Mouse (Mus musculus) lung, embryonic 16.5 days (tissue): ENCODE data around the gene Ccdc71. TPM values are rescaled to one million over a fixed set of nuclear protein-coding genes. Genes with fewer than 3 reads are reported as not detected.

Experiments used
- ATAC-seq: fragments of 200-750 bp; cut with Nextera tagmentation; 2 replicates; pipeline ENCODE4 v1.8.0; 2017; ENCODE audit warnings: low read depth, mild to moderate bottlenecking, moderate library complexity
- H3K27ac ChIP-seq: fragments of 300-500 bp; sonication (generic); 2 replicates; pipeline ENCODE4 v1.5.1; 2014; ENCODE audit warnings: mild to moderate bottlenecking, control low read depth, low read length
- H3K27me3 ChIP-seq: fragments of 300-500 bp; sonication (generic); 2 replicates; pipeline ENCODE4 v1.6.1; 2014; ENCODE audit warnings: low read depth, low read length, mixed read lengths; ENCODE audit not compliant: control insufficient read depth, insufficient read depth
- H3K36me3 ChIP-seq: fragments of 300-500 bp; sonication (generic); 2 replicates; pipeline ENCODE4 v1.6.1; 2014; ENCODE audit warnings: low read length; ENCODE audit not compliant: control insufficient read depth, insufficient read depth
- H3K4me1 ChIP-seq: fragments of 300-500 bp; sonication (generic); replicated peaks from 2 replicates; pipeline ENCODE4 v1.6.1; 2014; ENCODE audit warnings: low read length, mixed read lengths; ENCODE audit not compliant: control insufficient read depth, insufficient read depth
- H3K4me2 ChIP-seq: fragments of 300-500 bp; sonication (generic); 2 replicates; pipeline ENCODE4 v1.6.1; 2014; ENCODE audit warnings: low read depth, low read length, control low read depth
- H3K4me3 ChIP-seq: fragments of 300-500 bp; sonication (generic); 2 replicates; pipeline ENCODE4 v1.5.1; 2014; ENCODE audit warnings: mild to moderate bottlenecking, low read length, control low read depth
- H3K9ac ChIP-seq: fragments of 300-500 bp; sonication (generic); 2 replicates; pipeline ENCODE4 v1.6.1; 2014; ENCODE audit warnings: low read length, control low read depth
- H3K9me3 ChIP-seq: fragments of 300-500 bp; sonication (generic); 2 replicates; pipeline ENCODE4 v1.6.1; 2016; ENCODE audit warnings: low read length; ENCODE audit not compliant: control insufficient read depth
- WGBS: fragments of 180-500 bp; shearing (Covaris S2); extraction: QIAGEN DNeasy Blood & Tissue Kit; methylation state at CpG from one replicate; pipeline ENCODE4 v1.1.7; 2014; 5-methylcytosine and 5-hydroxymethylcytosine counted together
- polyA plus RNA-seq: library from polyadenylated mRNA; unstranded; fragments of >200 nt; fragmentation: Nextera tagmentation; extraction: Ambion mirVana; gene quantifications from 2 replicates; pipeline ENCODE4 v1.2.1, GENCODE M21; 2015

Gene Ccdc71
- polyA plus RNA-seq, 1 experiment from 2014 or later = 58.0 TPM

DNA sequence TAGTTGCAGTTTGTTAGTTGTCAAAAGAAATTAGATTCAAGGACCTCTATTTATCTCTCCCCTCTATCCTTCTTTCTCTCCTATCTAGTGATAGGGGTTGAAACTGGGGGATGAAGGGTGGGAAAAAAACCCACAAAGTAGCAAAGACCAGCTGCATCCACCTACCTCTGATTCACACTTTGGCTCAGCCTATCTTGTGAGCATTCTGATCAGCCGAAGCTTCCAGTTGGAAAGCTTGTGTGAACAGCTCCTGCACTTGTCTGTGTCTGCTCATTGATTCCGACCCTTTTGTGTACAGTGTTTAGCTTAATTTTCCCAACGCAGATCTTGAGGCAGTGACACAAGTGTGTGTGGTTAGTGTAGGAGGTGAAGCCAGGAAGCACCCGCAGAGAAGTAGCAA, 6.9 kb upstream of the Ccdc71 start:
- Histone ChIP-seq H3K4me1 (peaks cover 28% of the 10 kb centered on the region), H3K4me3 (no peak overlapping the region; the same call in 1 of the 2 replicates), H3K9me3 (no peaks in the 10 kb centered on the region), H3K27ac (0 out of 2 replicates have a peak overlapping the region, but pooled peaks have one; percentile 10), H3K9ac (no peak overlapping the region; the same call in 1 of the 2 replicates), H3K27me3 (no peaks in the 10 kb centered on the region), H3K4me2 (peak overlapping the region; percentile 88), H3K36me3 (peaks cover 1% of the 10 kb centered on the region)
- ATAC-seq = no peak
- 68% methylated on average over 4 of the region's 4 CpGs for WGBS

DNA sequence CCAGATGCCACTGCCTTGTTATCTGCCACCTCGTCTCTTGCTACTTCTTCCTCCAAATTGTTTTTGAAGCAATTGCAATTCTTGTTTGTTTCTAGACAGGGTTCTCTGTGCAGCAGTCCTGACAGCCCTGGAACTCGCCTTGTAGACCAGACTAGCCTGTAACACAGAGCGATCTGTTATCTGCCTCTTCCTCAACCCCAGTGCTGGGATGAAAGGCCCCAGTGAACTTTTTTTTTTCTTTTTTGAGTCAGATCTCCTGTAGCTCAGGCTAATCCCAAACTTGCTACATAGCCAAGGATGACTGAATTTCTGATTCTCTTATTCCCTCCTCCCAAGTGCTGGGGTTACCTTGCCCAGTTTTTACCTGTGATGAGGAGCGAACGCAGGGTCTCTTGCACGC, 5.9 kb upstream of the Ccdc71 start:
- Histone ChIP-seq H3K27ac (no peak overlapping the region), H3K4me2 (no peak overlapping the region), H3K4me1 (peaks cover 27% of the 10 kb centered on the region), H3K4me3 (no peak overlapping the region), H3K9ac (no peak overlapping the region), H3K27me3 (no peaks in the 10 kb centered on the region), H3K9me3 (no peaks in the 10 kb centered on the region), H3K36me3 (peaks cover 2% of the 10 kb centered on the region; the same call in 1 of the 2 replicates)
- 83% methylated on average over 6 of the region's 6 CpGs for WGBS
- ATAC-seq = no peak

GRCm38 (mm10) chr9:108455747-108456571, 4.4 kb upstream of the Ccdc71 start:
- peaks cover 17% of the 10 kb centered on the region for H3K4me1 ChIP-seq
- WGBS = 63% methylated on average over 12 of the region's 12 CpGs
- H3K27me3 ChIP-seq = no peaks in the 10 kb centered on the region
- H3K4me2 ChIP-seq = no peak overlapping the region
- no peak overlapping the region for H3K27ac ChIP-seq
- H3K9ac ChIP-seq = no peak overlapping the region
- ATAC-seq = no peak
- H3K36me3 ChIP-seq = peaks cover 2% of the 10 kb centered on the region; the same call in 1 of the 2 replicates
- H3K9me3 ChIP-seq = no peaks in the 10 kb centered on the region
- H3K4me3 ChIP-seq = no peak overlapping the region

DNA sequence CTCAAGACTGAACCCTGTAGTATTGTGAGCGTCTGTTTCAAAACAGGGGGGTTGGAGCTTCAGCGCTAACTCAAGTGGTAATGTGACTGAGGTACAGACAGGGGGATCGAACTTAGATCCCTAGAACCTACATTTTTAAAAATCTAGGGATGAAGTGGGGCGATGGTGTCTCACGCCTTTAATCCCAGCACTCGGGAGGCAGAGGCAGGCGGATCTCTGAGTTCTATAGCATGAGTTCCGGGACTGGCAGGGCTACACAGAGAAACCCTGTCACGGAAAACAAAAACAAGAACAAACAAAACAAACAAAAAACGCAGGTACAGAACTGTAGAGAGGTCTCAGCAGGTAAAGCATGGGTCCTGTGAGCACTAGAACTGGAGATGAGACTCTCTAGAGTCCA, 3.4 kb upstream of the Ccdc71 start:
- WGBS = 84% methylated on average over 10 of the region's 10 CpGs
- Histone ChIP-seq H3K36me3 (peaks cover 2% of the 10 kb centered on the region; the same call in 1 of the 2 replicates), H3K4me2 (no peak overlapping the region), H3K9ac (no peak overlapping the region), H3K27me3 (no peaks in the 10 kb centered on the region), H3K4me1 (peaks cover 20% of the 10 kb centered on the region), H3K4me3 (no peak overlapping the region), H3K9me3 (no peaks in the 10 kb centered on the region), H3K27ac (no peak overlapping the region)
- no peak for ATAC-seq

GRCm38 (mm10) chr9:108459939-108460318, 398 bp upstream of the Ccdc71 start:
- Histone ChIP-seq H3K4me2 (peak overlapping the region; percentile 84), H3K36me3 (peaks cover 14% of the 10 kb centered on the region), H3K27me3 (no peaks in the 10 kb centered on the region), H3K27ac (peak overlapping the region; percentile 97), H3K9me3 (no peaks in the 10 kb centered on the region), H3K4me1 (peaks cover 25% of the 10 kb centered on the region), H3K4me3 (peak overlapping the region; percentile 71), H3K9ac (peak overlapping the region; percentile 87)
- WGBS = 68% methylated on average over 1 of the region's 1 CpGs
- no peak for ATAC-seq

GRCm38 (mm10) chr9:108461181-108461631, 879 bp downstream of the Ccdc71 start, which contains the start of gene Klhdc8b:
Gene Klhdc8b, minus strand, starts transcription at chr9:108461581.
- Histone ChIP-seq H3K36me3 (peaks cover 20% of the 10 kb centered on the region), H3K9ac (peak within 1 kb of the TSS; percentile 87), H3K4me2 (peak within 1 kb of the TSS; percentile 84), H3K9me3 (no peaks in the 10 kb centered on the region), H3K4me3 (peak within 1 kb of the TSS; percentile 71), H3K27me3 (no peaks in the 10 kb centered on the region), H3K4me1 (peaks cover 25% of the 10 kb centered on the region), H3K27ac (peak within 1 kb of the TSS; percentile 97)
- peak; percentile 19 for ATAC-seq
- WGBS = 18% methylated on average over 11 of the region's 11 CpGs

DNA sequence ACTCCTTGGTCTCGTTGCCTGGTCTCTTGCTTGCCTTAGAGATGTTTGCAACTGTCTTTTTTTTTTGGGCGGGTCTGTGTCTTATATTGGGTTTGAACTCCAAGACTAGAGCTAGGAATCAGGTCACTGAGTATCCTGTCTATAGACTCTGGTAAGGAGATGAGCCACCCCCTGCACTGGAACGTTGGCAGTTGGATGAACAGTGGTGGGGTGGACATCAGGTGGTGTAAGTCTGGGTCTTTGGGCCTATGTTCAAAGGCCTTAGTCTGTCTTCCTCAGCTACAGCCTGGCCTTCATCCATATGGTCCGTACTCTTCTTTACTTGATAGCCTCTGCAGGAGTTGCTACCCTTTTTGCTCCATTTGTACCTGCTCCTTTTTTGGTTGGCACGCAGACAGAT, 1.3 kb downstream of the Ccdc71 start:
- H3K4me1 ChIP-seq = peaks cover 25% of the 10 kb centered on the region
- peaks cover 20% of the 10 kb centered on the region for H3K36me3 ChIP-seq
- 78% methylated on average over 5 of the region's 5 CpGs for WGBS
- peak overlapping the region; percentile 84 for H3K4me2 ChIP-seq
- no peaks in the 10 kb centered on the region for H3K27me3 ChIP-seq
- H3K9ac ChIP-seq = peak overlapping the region; percentile 87
- ATAC-seq = no peak
- H3K9me3 ChIP-seq = no peaks in the 10 kb centered on the region
- peak overlapping the region; percentile 97 for H3K27ac ChIP-seq
- H3K4me3 ChIP-seq = peak overlapping the region; percentile 71

DNA sequence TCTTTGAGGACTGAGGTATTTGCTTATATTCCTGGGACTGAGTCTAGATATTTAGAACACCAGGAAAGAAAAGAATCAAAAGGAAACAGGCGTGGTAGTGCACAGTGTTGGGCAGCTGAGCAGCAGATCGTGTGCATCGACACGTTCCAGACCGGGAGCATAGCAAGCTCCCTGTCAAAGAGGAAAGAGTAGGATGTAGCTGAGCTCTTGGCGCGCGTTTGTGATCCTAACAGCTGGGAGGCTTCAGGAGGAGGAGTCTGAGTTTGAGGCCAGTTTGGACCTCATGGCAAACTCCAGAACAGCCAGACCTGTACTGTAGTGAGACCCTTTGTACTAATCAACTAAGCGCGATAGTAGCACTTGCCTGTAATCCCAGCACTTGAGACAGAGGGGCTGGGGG, 1.9 kb downstream of the Ccdc71 start:
- Histone ChIP-seq H3K9me3 (no peaks in the 10 kb centered on the region), H3K27me3 (no peaks in the 10 kb centered on the region), H3K4me1 (peaks cover 25% of the 10 kb centered on the region), H3K4me3 (peak overlapping the region; percentile 71), H3K4me2 (peak overlapping the region; percentile 84), H3K9ac (peak overlapping the region; percentile 87), H3K36me3 (peaks cover 24% of the 10 kb centered on the region), H3K27ac (peak overlapping the region; percentile 97)
- 53% methylated on average over 10 of the region's 10 CpGs for WGBS
- ATAC-seq = peak; percentile 77

DNA sequence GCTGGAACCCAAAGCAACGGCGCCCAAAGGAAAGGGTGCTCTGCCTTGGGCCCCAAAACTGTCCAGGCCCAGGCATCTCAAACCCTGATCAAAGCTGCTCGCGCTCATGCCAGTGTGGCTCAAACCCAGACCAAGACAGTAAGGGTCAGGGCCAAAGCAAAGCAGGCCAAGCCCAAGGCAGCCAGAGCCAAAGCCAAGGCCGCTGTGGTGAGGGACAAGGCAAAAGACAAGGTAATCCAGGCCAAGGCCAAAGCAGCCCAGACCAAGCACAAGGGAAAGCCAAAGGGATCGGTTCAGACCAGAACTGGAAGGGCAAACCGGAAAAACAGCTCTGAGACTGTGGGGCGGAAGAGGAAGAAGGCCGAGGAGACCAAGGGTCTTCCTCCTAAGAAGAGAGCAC, 3.4 kb downstream of the Ccdc71 start:
- H3K9ac ChIP-seq = no peak overlapping the region
- H3K4me1 ChIP-seq = peaks cover 25% of the 10 kb centered on the region
- H3K4me3 ChIP-seq = no peak overlapping the region
- H3K4me2 ChIP-seq = no peak overlapping the region
- no peaks in the 10 kb centered on the region for H3K27me3 ChIP-seq
- H3K36me3 ChIP-seq = peaks cover 22% of the 10 kb centered on the region
- no peaks in the 10 kb centered on the region for H3K9me3 ChIP-seq
- WGBS = 92% methylated on average over 9 of the region's 9 CpGs
- no peak overlapping the region for H3K27ac ChIP-seq
- ATAC-seq = no peak
